Mouse (Mus musculus) thymus, adult 2 months (tissue): ENCODE data around the gene Prpf6. TPM values are rescaled to one million over a fixed set of nuclear protein-coding genes. Genes with fewer than 3 reads are reported as not detected.

Experiments used
- DNase-seq: peaks from one replicate; pipeline ENCODE4 v3.0.0; 2021
- H3K27ac ChIP-seq: fragments of 200-500 bp; 2 replicates; pipeline ENCODE4 v1.5.1; 2012; ENCODE audit warnings: low read length, control low read depth; ENCODE audit not compliant: control insufficient read depth, insufficient read depth
- H3K27me3 ChIP-seq: fragments of 200-500 bp; 2 replicates; pipeline ENCODE4 v1.6.1; 2012; ENCODE audit warnings: mild to moderate bottlenecking, low read length, moderate library complexity, mixed read lengths; ENCODE audit not compliant: control insufficient read depth, insufficient read depth
- H3K36me3 ChIP-seq: fragments of 200-500 bp; 2 replicates; pipeline ENCODE4 v1.6.1; 2012; ENCODE audit warnings: mild to moderate bottlenecking, low read length, moderate library complexity; ENCODE audit not compliant: control insufficient read depth, insufficient read depth
- H3K4me1 ChIP-seq: fragments of 200-500 bp; replicated peaks from 2 replicates; pipeline ENCODE4 v1.6.1; 2012; ENCODE audit warnings: low read length; ENCODE audit not compliant: control insufficient read depth, insufficient read depth
- H3K4me3 ChIP-seq: fragments of 200-500 bp; 2 replicates; pipeline ENCODE4 v1.5.1; 2012; ENCODE audit warnings: mild to moderate bottlenecking, low read length, control low read depth, moderate library complexity; ENCODE audit not compliant: control insufficient read depth, insufficient read depth
- CTCF ChIP-seq: fragments of 200-500 bp; IDR thresholded peaks from 2 replicates; pipeline ENCODE4 v1.5.1; 2012; ENCODE audit warnings: mild to moderate bottlenecking, control low read depth, low read length, moderate library complexity, borderline replicate concordance; ENCODE audit not compliant: control insufficient read depth, poor library complexity, insufficient read depth; ENCODE audit errors: extremely low read depth
- POLR2A ChIP-seq: fragments of 200-500 bp; IDR thresholded peaks from 2 replicates; pipeline ENCODE4 v1.6.1; 2012; ENCODE audit warnings: mild to moderate bottlenecking, low read length, control low read depth, moderate library complexity; ENCODE audit not compliant: control insufficient read depth, poor library complexity, insufficient read depth; ENCODE audit errors: extremely low read depth
- WGBS: fragments of 180-500 bp; shearing (Covaris S2); methylation state at CpG from one replicate; pipeline ENCODE4 v1.1.7; 2018; 5-methylcytosine and 5-hydroxymethylcytosine counted together
- polyA plus RNA-seq: library from polyadenylated mRNA; depleted of rRNA; stranded (reverse); fragments of >200 nt; gene quantifications from 2 replicates; pipeline ENCODE4 v1.2.3, GENCODE M21; 2012; rRNA removed

Prpf6 gene
- polyA plus RNA-seq, 1 experiment: 22.2 TPM

- peak within 1 kb of the TSS; percentile 36; the same call in 1 of the 2 replicates for H3K27ac ChIP-seq
- TF ChIP-seq POLR2A (peak; percentile 87), CTCF (no peak; the same call in 1 of the 2 replicates)
- peaks cover 36% of the 10 kb centered on the region for H3K4me1 ChIP-seq
- H3K27me3 ChIP-seq: no peaks in the 10 kb centered on the region
- DNase-seq: peak; percentile 90
- peak within 1 kb of the TSS; percentile 77 for H3K4me3 ChIP-seq
- 0 out of 2 replicates have a peak, but pooled peaks cover 5% of the 10 kb centered on the region for H3K36me3 ChIP-seq
- WGBS: under 1% methylated on average over 73 of the region's 75 CpGs
Observed at GRCm38 (mm10) chr2:181693339-181694280, 101.9 kb downstream of the Prpf6 start, which contains the start of gene Rgs19. Gene Rgs19 (minus strand): TSS chr2:181693977.

GRCm38 (mm10) chr2:181694581-181694980 is 102.9 kb downstream of the Prpf6 start:
- TF ChIP-seq CTCF (no peak), POLR2A (no peak)
- DNase-seq: no peak
- H3K27me3 ChIP-seq: no peaks in the 10 kb centered on the region
- no peaks in the 10 kb centered on the region for H3K36me3 ChIP-seq
- 76% methylated on average over 3 of the region's 3 CpGs for WGBS
- H3K4me1 ChIP-seq: peaks cover 36% of the 10 kb centered on the region
- no peak overlapping the region for H3K27ac ChIP-seq
- no peak overlapping the region for H3K4me3 ChIP-seq

GRCm38 (mm10) chr2:181695776-181696175 is 104.1 kb downstream of the Prpf6 start:
- no peaks in the 10 kb centered on the region for H3K27me3 ChIP-seq
- DNase-seq: no peak

DNA sequence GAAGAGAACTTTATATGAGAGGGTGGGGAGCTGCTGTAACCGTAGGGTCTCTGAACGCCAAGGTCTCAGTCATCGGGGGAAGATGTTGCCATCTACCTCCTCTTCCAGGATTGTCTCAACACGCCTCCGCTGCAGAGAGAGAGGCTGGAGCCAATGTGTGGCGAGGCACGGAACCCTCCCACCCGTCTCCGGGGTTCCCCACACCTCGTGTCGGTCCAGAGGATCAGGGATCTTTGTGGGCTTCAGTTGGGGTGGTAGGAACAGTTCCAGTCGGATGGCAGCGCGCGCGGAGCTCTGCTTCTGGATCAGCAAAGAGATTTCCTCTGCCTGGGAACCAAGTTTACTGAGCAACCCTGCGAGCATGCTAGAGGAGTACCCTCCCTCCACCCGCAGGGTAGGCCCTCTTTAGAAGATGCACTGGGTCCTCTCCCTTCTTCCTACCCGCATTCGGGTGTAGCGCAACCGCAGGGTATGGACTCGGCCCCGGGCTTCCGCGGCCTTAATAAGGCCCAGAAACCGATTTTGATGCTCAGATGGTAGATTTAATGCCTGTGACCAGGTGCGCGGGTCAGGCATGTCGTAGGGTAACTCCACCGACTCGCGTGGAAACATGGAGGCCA is 105.2 kb downstream of the Prpf6 start:
- DNase-seq: no peak
- WGBS: 96% methylated on average over 33 of the region's 33 CpGs
- H3K4me3 ChIP-seq: no peak overlapping the region
- H3K27me3 ChIP-seq: no peaks in the 10 kb centered on the region
- peaks cover 20% of the 10 kb centered on the region for H3K4me1 ChIP-seq
- H3K36me3 ChIP-seq: no peaks in the 10 kb centered on the region
- no peak overlapping the region for H3K27ac ChIP-seq
- TF ChIP-seq CTCF (no peak), POLR2A (no peak)

More at GRCm38 (mm10) chr2:181695776-181696175, 104.1 kb downstream of the Prpf6 start:
- H3K4me3 ChIP-seq: no peak overlapping the region
- TF ChIP-seq POLR2A (no peak), CTCF (no peak)
- H3K36me3 ChIP-seq: no peaks in the 10 kb centered on the region
- peaks cover 30% of the 10 kb centered on the region for H3K4me1 ChIP-seq
- no peak overlapping the region for H3K27ac ChIP-seq
- 84% methylated on average over 1 of the region's 1 CpGs for WGBS

GRCm38 (mm10) chr2:181698241-181698640 is 106.6 kb downstream of the Prpf6 start, which contains the start of gene Lkaaear1:
Gene Lkaaear1 (minus strand): TSS chr2:181698442.
- H3K4me3 ChIP-seq: no peak within 1 kb of the TSS
- peaks cover 8% of the 10 kb centered on the region for H3K4me1 ChIP-seq
- no peak for DNase-seq
- no peak for TF ChIP-seq CTCF
- TF ChIP-seq POLR2A: no peak
- 54% methylated on average over 5 of the region's 5 CpGs for WGBS
- H3K36me3 ChIP-seq: no peaks in the 10 kb centered on the region
- no peaks in the 10 kb centered on the region for H3K27me3 ChIP-seq
- H3K27ac ChIP-seq: no peak within 1 kb of the TSS

Other genes starting within 250 kb of the Prpf6 start
- gene Zgpat, start 226.9 kb upstream of the Prpf6 start, polyA plus RNA-seq: 87.6 and 91.9 TPM in 2 replicates
- gene Arfrp1, start 226.5 kb upstream of the Prpf6 start, polyA plus RNA-seq: 60.9 and 69.6 TPM in 2 replicates
- gene Lime1, start 211.8 kb upstream of the Prpf6 start, polyA plus RNA-seq: 263 and 268 TPM in 2 replicates
- 4.8 and 5.3 TPM in 2 replicates for gene Zbtb46, start 132.4 kb upstream of the Prpf6 start, polyA plus RNA-seq
- 0.13 and 0.16 TPM in 2 replicates for gene Abhd16b, start 98.7 kb upstream of the Prpf6 start, polyA plus RNA-seq
- gene Tpd52l2, start 94.7 kb upstream of the Prpf6 start, polyA plus RNA-seq: 54.2 and 54.7 TPM in 2 replicates
- gene Dnajc5, start 71.4 kb upstream of the Prpf6 start, polyA plus RNA-seq: 140 and 146 TPM in 2 replicates
- gene Uckl1, start 7.0 kb upstream of the Prpf6 start, polyA plus RNA-seq: 266 and 327 TPM in 2 replicates
- gene Zfp512b, start 935 bp downstream of the Prpf6 start, polyA plus RNA-seq: 87.6 and 89.1 TPM in 2 replicates
- gene Samd10, start 7.3 kb downstream of the Prpf6 start, polyA plus RNA-seq: 26.5 and 29.0 TPM in 2 replicates
- gene Gm29797, start 65.2 kb downstream of the Prpf6 start, polyA plus RNA-seq: 0.57 and 1.0 TPM in 2 replicates
- gene Sox18, start 79.8 kb downstream of the Prpf6 start, polyA plus RNA-seq: 21.7 and 21.8 TPM in 2 replicates
- gene Tcea2, start 88.4 kb downstream of the Prpf6 start, polyA plus RNA-seq: 9.0 and 13.8 TPM in 2 replicates
- gene Rgs19, start 102.1 kb downstream of the Prpf6 start, polyA plus RNA-seq: 255 and 260 TPM in 2 replicates
- gene Lkaaear1, start 106.6 kb downstream of the Prpf6 start, polyA plus RNA-seq: not detected in 2 replicates
- 0.24 and 0.38 TPM in 2 replicates for gene Oprl1, start 123.1 kb downstream of the Prpf6 start, polyA plus RNA-seq
- 0.03 and 0.04 TPM in 2 replicates for gene Myt1, start 171.5 kb downstream of the Prpf6 start, polyA plus RNA-seq
- 51.5 and 60.0 TPM in 2 replicates for gene Pcmtd2, start 246.0 kb downstream of the Prpf6 start, polyA plus RNA-seq